Mouse (Mus musculus) kidney, embryonic 15.5 days (tissue): ENCODE measurements around the gene Unkl. TPM values are rescaled to one million over a fixed set of nuclear protein-coding genes. Genes with fewer than 3 reads are reported as not detected.

Experiments used
- ATAC-seq: fragments of 200-750 bp; cut with Nextera tagmentation; replicated peaks from 2 replicates; pipeline ENCODE4 v1.8.0; 2017; ENCODE audit warnings: moderate TSS enrichment; ENCODE audit not compliant: low FRiP score
- H3K27ac ChIP-seq: fragments of 300-500 bp; sonication (generic); 2 replicates; pipeline ENCODE4 v1.5.1; 2015; ENCODE audit warnings: mild to moderate bottlenecking, inconsistent platforms
- H3K27me3 ChIP-seq: fragments of 300-500 bp; sonication (generic); 2 replicates; pipeline ENCODE4 v1.6.1; 2015; ENCODE audit warnings: inconsistent platforms
- H3K36me3 ChIP-seq: fragments of 300-500 bp; sonication (generic); 2 replicates; pipeline ENCODE4 v1.6.1; 2015; ENCODE audit warnings: inconsistent platforms
- H3K4me1 ChIP-seq: fragments of 300-500 bp; sonication (generic); 2 replicates; pipeline ENCODE4 v1.6.1; 2015; ENCODE audit warnings: inconsistent platforms
- H3K4me2 ChIP-seq: fragments of 300-500 bp; sonication (generic); 2 replicates; pipeline ENCODE4 v1.6.1; 2015; ENCODE audit warnings: moderate library complexity, mild to moderate bottlenecking, inconsistent platforms
- H3K4me3 ChIP-seq: fragments of 300-500 bp; sonication (generic); replicated peaks from 2 replicates; pipeline ENCODE4 v1.5.1; 2015; ENCODE audit warnings: mild to moderate bottlenecking, inconsistent platforms
- H3K9ac ChIP-seq: fragments of 300-500 bp; sonication (generic); 2 replicates; pipeline ENCODE4 v1.6.1; 2015; ENCODE audit warnings: mild to moderate bottlenecking, inconsistent platforms
- H3K9me3 ChIP-seq: fragments of 300-500 bp; sonication (generic); replicated peaks from 2 replicates; pipeline ENCODE4 v1.6.1; 2016; ENCODE audit warnings: inconsistent platforms
- WGBS: fragments of 180-500 bp; shearing (Covaris S2); methylation state at CpG from one replicate; pipeline ENCODE4 v1.1.7; 2015; ENCODE audit warnings: mixed read lengths; 5-methylcytosine and 5-hydroxymethylcytosine counted together
- polyA plus RNA-seq: library from polyadenylated mRNA; unstranded; fragments of >200 nt; fragmentation: Nextera tagmentation; extraction: Ambion mirVana; gene quantifications from 2 replicates; pipeline ENCODE4 v1.2.1, GENCODE M21; 2015

The Unkl gene
- polyA plus RNA-seq, 1 experiment from 2014 or later: 9.0 TPM

DNA sequence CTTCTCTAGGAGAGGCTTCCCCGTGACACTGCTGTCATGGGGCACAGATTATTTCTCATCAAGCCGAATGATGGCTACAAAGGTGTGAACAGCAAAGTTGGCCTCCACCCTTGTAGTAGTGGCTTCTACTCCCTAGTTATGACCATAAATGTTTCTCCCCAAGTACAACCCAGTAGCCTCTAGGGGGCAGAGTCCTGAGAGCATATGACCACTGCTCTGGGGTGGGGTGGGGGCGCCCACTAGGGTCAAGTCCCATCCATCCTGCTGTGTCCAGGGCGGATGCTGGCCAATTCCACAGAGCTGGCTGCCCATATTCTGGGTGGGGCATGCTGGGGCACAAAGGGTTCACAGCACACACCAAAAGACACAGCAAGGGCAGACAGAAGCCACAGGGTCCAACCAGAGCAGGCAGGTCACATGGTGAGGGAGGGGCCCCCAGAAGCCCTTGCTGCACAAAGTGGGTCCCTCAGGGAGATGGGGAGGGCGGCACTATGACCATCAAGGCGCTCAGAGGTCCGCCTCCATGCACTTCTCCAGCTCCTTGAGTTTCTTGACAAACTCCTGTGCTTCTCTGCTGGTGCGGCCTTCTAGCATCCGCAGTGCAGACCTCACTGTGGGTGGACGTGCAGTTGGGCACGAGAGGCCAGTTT, 55.1 kb downstream of the Unkl start:
- Histone ChIP-seq H3K4me3 (no peak overlapping the region), H3K36me3 (peaks cover 33% of the 10 kb centered on the region), H3K4me2 (no peak overlapping the region), H3K9ac (no peak overlapping the region), H3K27me3 (peaks cover under 1% of the 10 kb centered on the region; the same call in 1 of the 2 replicates), H3K27ac (no peak overlapping the region), H3K4me1 (peaks cover 21% of the 10 kb centered on the region), H3K9me3 (no peaks in the 10 kb centered on the region)
- ATAC-seq: no peak
- 90% methylated on average over 11 of the region's 11 CpGs for WGBS

DNA sequence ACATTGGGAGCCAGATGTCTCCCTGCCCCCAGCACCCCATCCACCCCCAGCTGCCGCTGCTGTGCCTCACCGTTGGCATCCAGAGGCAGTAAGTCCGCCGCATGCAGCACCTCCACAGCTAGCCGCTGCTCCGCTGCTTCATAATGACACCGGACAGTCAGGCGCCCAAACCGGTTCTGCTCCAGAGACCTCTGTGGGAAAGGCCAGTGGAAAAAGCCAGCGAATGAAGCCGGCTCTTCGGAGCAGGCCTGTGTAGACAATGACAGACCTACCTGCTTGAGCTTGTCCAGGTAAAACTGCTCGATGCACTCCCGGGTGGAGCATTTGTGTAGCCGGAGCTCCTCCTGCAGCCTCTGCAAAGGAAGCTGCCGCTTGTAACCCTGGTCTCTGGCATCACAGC, 56.0 kb downstream of the Unkl start:
- Histone ChIP-seq H3K9me3 (no peaks in the 10 kb centered on the region), H3K4me2 (no peak overlapping the region), H3K4me1 (peaks cover 17% of the 10 kb centered on the region), H3K27me3 (peaks cover 3% of the 10 kb centered on the region; the same call in 1 of the 2 replicates), H3K27ac (0 out of 2 replicates have a peak overlapping the region, but pooled peaks have one; percentile 27), H3K4me3 (no peak overlapping the region), H3K36me3 (peaks cover 33% of the 10 kb centered on the region), H3K9ac (no peak overlapping the region)
- ATAC-seq: no peak
- WGBS: 76% methylated on average over 16 of the region's 16 CpGs

DNA sequence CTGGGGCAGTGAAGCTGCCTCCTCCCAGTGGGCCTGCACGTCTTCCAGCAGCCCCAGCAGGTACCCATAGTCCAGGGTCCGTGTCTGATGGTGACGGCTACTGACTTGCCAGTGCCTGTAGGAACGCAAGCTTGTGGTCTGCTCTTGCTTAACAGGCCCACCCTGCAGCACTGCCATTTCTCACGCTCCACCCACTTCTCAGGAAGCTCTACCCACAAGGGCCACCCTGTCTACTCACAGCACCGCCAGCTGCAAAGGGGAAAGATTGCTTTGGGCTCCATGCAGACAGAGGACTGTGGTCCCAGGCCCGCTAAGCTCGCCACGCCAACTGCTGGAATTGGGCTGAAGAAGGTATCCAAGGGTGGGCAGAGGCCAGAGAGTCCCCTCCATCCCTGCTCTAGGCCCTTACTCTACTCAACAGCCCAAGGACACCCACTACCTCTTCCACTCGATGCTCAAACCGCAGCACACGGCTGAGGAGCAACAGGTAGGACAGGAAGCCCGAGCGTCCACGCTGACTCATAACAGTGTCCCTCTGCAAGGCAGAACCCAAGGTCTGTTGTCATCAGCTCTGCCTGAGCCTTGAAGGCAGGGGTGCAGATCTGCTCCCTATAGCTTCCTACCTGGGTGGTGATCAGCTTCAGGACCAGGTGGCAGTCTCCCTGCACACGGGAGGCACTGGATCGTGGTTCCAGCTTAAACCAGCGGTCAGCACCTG, 60.0 kb downstream of the Unkl start:
- no peak overlapping the region for H3K9ac ChIP-seq
- no peak overlapping the region for H3K4me3 ChIP-seq
- H3K36me3 ChIP-seq: peaks cover 16% of the 10 kb centered on the region
- WGBS: 80% methylated on average over 18 of the region's 18 CpGs
- H3K9me3 ChIP-seq: no peaks in the 10 kb centered on the region
- H3K4me2 ChIP-seq: no peak overlapping the region
- no peaks in the 10 kb centered on the region for H3K4me1 ChIP-seq
- no peak overlapping the region for H3K27ac ChIP-seq
- H3K27me3 ChIP-seq: peaks cover 14% of the 10 kb centered on the region
- ATAC-seq: no peak

DNA sequence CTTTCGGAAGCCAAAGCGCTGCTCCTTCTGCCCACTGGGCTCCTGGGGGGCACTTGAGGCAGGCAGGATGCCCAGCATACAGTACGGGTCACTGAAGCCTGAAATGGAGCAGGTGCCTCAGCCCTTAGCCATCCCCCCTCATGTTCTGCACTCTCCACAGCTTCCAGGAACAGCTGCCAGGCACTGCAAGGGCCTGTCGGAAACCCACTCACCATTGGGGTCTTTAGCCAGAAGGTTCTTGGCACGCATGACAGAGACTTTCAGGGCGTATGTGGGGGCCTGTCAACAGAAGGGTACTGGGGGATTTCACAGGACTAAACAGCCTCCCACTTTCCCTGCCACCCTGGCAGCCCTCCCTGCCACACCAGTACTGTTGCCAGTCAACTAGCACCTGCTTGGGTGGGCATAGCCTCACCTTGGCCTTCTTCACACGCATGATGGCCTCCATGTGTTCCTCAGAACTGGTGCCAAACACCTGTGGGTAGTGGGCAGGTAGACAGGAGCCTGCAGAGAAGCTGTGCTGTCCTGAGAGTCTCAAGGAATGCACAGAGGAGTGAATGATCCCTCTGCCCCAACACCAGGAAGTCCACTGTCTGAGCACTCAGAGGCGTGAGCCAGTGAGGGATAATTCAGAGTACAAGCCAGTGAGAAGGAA, 62.1 kb downstream of the Unkl start:
- 79% methylated on average over 8 of the region's 8 CpGs for WGBS
- Histone ChIP-seq H3K9me3 (no peaks in the 10 kb centered on the region), H3K4me1 (0 out of 2 replicates have a peak, but pooled peaks cover 4% of the 10 kb centered on the region), H3K4me3 (no peak overlapping the region), H3K4me2 (no peak overlapping the region), H3K27ac (no peak overlapping the region), H3K9ac (no peak overlapping the region), H3K27me3 (peaks cover 35% of the 10 kb centered on the region), H3K36me3 (no peaks in the 10 kb centered on the region)
- no peak for ATAC-seq

DNA sequence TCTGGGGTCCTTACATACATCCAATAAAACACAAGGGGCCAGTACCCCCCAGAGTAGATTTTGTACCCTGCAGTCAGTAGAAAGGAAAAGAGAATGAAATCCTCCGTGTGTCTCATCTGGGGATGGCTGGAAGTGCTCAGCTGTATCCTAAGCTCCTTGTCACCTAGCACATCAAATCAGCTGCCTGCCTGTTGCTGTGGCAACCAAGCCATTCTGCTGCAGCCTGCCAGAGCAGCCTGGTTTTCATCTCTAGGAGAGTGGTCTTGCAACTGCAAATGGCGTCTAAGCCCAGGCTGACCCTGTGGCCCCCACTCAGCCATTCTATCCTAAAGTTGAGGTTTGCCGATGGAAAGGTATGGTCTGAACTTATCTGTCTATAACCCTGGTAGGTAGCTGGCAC, 64.4 kb downstream of the Unkl start:
- H3K4me2 ChIP-seq: no peak overlapping the region
- peaks cover 46% of the 10 kb centered on the region for H3K27me3 ChIP-seq
- H3K4me3 ChIP-seq: no peak overlapping the region
- WGBS: 45% methylated on average over 3 of the region's 3 CpGs
- no peaks in the 10 kb centered on the region for H3K9me3 ChIP-seq
- H3K36me3 ChIP-seq: no peaks in the 10 kb centered on the region
- H3K4me1 ChIP-seq: peaks cover 15% of the 10 kb centered on the region
- ATAC-seq: no peak
- H3K9ac ChIP-seq: no peak overlapping the region
- H3K27ac ChIP-seq: no peak overlapping the region

DNA sequence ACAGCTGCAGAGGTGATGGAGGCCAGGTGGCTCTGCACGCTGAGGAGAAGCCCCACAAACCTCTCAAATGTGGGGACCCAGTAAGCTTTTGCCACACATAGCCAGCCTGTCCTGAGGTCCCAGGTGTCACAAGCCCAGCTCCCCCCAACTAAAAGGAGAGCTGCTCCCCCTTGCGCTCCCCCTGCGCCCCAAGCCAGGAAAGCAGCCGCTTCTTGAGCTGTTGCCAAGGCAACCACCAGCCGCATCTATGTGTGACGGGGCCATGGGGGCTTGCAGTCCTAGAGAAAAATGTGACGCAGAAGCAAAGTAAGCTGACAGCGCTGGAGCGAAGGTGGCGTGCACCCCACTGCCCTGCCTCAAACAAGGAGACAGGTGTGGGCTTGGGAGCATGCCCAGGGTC, 65.6 kb downstream of the Unkl start:
- Histone ChIP-seq H3K4me2 (no peak overlapping the region), H3K27me3 (peaks cover 43% of the 10 kb centered on the region), H3K9me3 (no peaks in the 10 kb centered on the region), H3K36me3 (peaks cover 6% of the 10 kb centered on the region), H3K4me1 (peaks cover 18% of the 10 kb centered on the region), H3K4me3 (no peak overlapping the region), H3K27ac (no peak overlapping the region), H3K9ac (no peak overlapping the region)
- ATAC-seq: no peak
- 36% methylated on average over 10 of the region's 10 CpGs for WGBS

DNA sequence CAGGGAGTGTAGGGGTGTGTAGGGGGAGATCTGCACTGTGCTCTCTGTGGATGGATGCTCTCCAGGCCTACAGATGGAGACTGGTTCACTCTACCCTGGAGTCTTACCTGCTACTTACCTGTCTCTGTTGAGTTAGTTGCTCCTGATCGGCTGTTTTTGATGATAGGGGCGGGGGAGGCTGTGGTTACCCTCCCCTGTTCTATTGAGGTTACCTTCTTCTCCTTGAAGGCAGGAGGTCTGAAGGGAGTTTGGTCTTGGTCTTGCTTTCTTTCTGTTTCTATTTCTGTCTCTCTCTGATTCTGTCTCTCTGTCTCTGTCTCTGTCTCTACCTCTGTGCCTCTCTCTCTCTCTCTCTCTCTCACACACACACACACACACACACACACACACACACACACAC, 66.9 kb downstream of the Unkl start:
- H3K9ac ChIP-seq: no peak overlapping the region
- no peak overlapping the region for H3K4me3 ChIP-seq
- no peak overlapping the region for H3K27ac ChIP-seq
- H3K4me2 ChIP-seq: peak overlapping the region; percentile 74; the same call in 1 of the 2 replicates
- peaks cover 19% of the 10 kb centered on the region for H3K36me3 ChIP-seq
- 51% methylated on average over 2 of the region's 2 CpGs for WGBS
- no peaks in the 10 kb centered on the region for H3K9me3 ChIP-seq
- H3K27me3 ChIP-seq: peaks cover 43% of the 10 kb centered on the region
- no peak for ATAC-seq
- peaks cover 18% of the 10 kb centered on the region for H3K4me1 ChIP-seq

DNA sequence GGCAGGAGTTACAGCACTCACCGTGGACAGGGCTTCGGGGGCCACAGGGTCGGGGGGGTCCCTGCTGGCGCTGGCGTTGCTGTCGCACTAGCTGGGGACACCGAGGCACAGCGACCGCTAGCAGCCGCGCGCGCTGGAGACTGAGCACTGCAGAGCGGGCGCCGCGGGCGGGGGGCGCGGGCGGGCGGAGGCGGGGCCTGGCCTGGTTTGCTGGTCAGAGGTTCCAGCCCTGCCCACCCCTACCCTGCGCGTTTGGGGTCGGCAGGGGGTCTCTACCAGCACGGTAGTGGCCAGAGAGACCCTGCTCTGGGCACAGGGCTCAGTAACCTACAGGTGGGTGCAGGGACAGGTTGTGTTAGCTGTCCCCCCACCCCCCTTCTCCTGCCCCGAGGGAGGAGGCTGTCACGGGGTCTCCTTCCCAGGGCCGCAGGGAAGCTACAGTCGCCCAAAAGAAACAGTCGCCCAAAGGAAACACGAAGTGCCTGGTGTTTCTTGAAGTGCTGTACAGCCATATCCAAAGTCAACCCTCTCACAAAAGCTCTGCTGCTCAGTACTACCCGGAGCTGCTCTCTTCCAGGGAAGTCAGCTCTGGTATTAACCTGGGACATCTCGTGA, 68.0 kb downstream of the Unkl start, which contains the start of gene Baiap3:
Gene Baiap3 (minus strand): TSS at position 225 of the 615 bp plus-strand sequence.
- peak within 1 kb of the TSS; percentile 27 for H3K9ac ChIP-seq
- H3K4me2 ChIP-seq: peak within 1 kb of the TSS; percentile 74
- ATAC-seq: peak; percentile 70
- peaks cover 22% of the 10 kb centered on the region for H3K36me3 ChIP-seq
- WGBS: 3% methylated on average over 35 of the region's 35 CpGs
- no peaks in the 10 kb centered on the region for H3K9me3 ChIP-seq
- peaks cover 18% of the 10 kb centered on the region for H3K4me1 ChIP-seq
- H3K27ac ChIP-seq: no peak within 1 kb of the TSS
- peak within 1 kb of the TSS; percentile 41 for H3K4me3 ChIP-seq
- H3K27me3 ChIP-seq: peaks cover 43% of the 10 kb centered on the region

DNA sequence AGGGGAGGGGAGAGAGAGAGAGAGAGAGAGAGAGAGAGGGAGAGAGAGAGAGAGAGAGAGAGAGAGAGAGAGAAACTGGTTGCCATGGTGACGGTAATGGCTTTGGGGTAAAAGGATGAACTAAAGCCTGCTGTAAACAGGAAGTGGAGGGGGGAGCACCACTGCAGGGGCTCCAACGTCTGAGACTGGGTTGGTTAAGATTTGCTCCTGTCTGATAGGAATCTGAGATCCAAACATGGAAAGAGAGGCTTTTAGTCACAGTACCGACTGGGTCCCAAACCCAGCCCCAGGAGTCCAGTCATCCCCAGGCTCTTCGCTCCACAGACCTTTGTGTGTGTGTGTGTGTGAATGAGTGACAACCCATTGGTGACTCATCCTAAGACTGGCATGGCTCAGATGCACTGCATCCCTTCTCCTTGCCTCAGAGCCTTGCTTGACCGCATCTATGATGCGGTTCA, 69.6 kb downstream of the Unkl start:
- Histone ChIP-seq H3K4me1 (peaks cover 18% of the 10 kb centered on the region), H3K9me3 (no peaks in the 10 kb centered on the region), H3K27ac (no peak overlapping the region), H3K36me3 (peaks cover 28% of the 10 kb centered on the region), H3K27me3 (peaks cover 34% of the 10 kb centered on the region), H3K4me2 (no peak overlapping the region), H3K4me3 (no peak overlapping the region), H3K9ac (no peak overlapping the region)
- 53% methylated on average over 6 of the region's 6 CpGs for WGBS
- no peak for ATAC-seq

DNA sequence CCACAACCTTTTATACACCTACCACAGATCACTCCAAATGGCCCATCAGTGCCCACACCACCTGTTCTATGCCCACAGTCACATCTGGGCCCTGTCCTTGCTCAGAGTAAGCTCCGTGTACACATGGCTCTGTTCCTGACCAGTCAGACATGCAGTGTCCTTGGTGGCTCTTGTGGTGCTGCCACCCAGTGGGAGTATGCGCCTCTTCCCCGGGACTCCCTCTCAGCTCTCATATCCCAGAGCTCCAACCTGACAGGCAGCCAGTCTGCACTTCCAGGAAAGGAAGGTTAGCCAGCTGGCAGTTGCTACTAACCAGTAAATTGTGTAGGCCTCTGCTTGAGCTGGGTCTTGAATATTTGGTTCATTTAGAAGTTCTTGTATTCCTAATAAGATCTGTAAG, 76.3 kb downstream of the Unkl start:
- Histone ChIP-seq H3K9ac (no peak overlapping the region), H3K27ac (no peak overlapping the region), H3K27me3 (no peaks in the 10 kb centered on the region), H3K4me3 (no peak overlapping the region), H3K36me3 (peaks cover 82% of the 10 kb centered on the region), H3K4me1 (peaks cover 4% of the 10 kb centered on the region; the same call in 1 of the 2 replicates), H3K9me3 (no peaks in the 10 kb centered on the region), H3K4me2 (no peak overlapping the region)
- WGBS: 73% methylated on average over 3 of the region's 3 CpGs
- ATAC-seq: 0 out of 2 replicates have a peak, but pooled peaks have one; percentile 22

DNA sequence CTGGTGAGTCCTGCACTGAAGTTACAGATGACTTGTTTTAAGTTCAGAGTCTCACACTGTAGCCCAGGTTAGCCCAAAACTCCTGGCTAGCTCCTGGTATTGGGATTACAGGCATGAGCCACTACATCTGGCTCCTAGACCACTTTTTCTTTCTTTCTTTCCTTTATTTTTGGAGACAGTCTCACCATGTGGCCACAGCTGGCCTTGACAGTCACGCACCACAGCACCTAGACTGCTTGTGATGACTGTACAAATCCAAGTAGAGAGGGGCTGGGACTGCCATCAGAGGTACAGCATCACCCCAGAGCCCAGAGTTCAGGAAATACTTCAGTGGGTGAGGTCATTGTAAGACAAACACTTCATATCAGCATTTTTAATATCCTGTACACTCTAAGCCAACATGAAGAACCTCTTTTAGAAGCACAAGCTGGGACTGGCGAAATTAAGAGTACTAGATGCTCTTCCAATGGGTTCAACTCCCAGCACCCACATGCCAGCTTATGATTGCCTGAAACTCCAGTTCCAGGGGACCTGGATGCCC, 82.7 kb downstream of the Unkl start:
- H3K27ac ChIP-seq: no peak overlapping the region
- peak overlapping the region; percentile 75 for H3K4me2 ChIP-seq
- H3K9ac ChIP-seq: peak overlapping the region; percentile 98
- H3K27me3 ChIP-seq: no peaks in the 10 kb centered on the region
- peak overlapping the region; percentile 85 for H3K4me3 ChIP-seq
- WGBS: 60% methylated on average over 2 of the region's 2 CpGs
- ATAC-seq: no peak
- H3K4me1 ChIP-seq: peaks cover 34% of the 10 kb centered on the region
- H3K9me3 ChIP-seq: no peaks in the 10 kb centered on the region
- peaks cover 48% of the 10 kb centered on the region for H3K36me3 ChIP-seq
